Mouse (Mus musculus): ENCODE data around the gene Zdhhc20. TPM values are rescaled to one million over a fixed set of nuclear protein-coding genes. Genes with fewer than 3 reads are reported as not detected.
A peak's percentile ranks its signal among the peaks of the same experiment; 100 is the strongest.
"Not testable (repeated sequence)": the region's sequence is repeated elsewhere in the genome, so short reads cannot be mapped to it uniquely, and the experiment has no call there.

Gene Zdhhc20
- polyA plus RNA-seq, 1 experiment from 2014 or later: 36.6 TPM

DNA sequence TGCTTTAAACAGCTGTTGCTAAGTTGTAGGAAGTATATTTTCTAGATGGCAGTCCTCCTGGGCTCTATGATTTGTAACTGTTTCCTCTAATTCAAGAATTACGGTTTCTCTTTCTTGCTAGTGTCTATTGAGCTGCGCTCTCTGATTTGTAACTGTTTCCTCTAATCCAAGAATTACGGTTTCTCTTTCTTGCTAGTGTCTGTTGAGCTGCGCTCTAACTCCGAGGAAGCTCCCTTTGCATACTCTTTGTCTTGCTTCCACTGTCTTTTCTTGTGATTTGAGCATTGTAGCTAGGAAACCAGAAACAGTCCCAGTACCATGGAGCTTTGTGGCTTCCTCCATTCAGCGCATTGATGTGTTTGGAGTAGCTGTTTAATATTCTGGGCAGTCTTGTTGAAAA lies 25.3 kb upstream of the Zdhhc20 start:
- no peak overlapping the region for H3K4me3 ChIP-seq (ENCODE audit: low read depth, low read length)
- H3K36me3 ChIP-seq (ENCODE audit: control insufficient read depth, insufficient read depth, low read length): peaks cover 19% of the 10 kb centered on the region; the same call in 1 of the 2 replicates
- no peak overlapping the region for H3K9ac ChIP-seq (ENCODE audit: low read depth, low read length)
- no peak overlapping the region for H3K27ac ChIP-seq (ENCODE audit: low read length)
- no peak for ATAC-seq
- WGBS: 54% methylated on average over 6 of the region's 6 CpGs
- H3K9me3 ChIP-seq (replicated peaks; ENCODE audit: control insufficient read depth, low read length, poor library complexity, severe bottlenecking): no peaks in the 10 kb centered on the region
- no peaks in the 10 kb centered on the region for H3K27me3 ChIP-seq (ENCODE audit: control insufficient read depth, insufficient read depth, low read depth, low read length)
- H3K4me1 ChIP-seq (ENCODE audit: control insufficient read depth, insufficient read depth, low read length): no peaks in the 10 kb centered on the region
- H3K4me2 ChIP-seq (ENCODE audit: low read length): no peak overlapping the region

DNA sequence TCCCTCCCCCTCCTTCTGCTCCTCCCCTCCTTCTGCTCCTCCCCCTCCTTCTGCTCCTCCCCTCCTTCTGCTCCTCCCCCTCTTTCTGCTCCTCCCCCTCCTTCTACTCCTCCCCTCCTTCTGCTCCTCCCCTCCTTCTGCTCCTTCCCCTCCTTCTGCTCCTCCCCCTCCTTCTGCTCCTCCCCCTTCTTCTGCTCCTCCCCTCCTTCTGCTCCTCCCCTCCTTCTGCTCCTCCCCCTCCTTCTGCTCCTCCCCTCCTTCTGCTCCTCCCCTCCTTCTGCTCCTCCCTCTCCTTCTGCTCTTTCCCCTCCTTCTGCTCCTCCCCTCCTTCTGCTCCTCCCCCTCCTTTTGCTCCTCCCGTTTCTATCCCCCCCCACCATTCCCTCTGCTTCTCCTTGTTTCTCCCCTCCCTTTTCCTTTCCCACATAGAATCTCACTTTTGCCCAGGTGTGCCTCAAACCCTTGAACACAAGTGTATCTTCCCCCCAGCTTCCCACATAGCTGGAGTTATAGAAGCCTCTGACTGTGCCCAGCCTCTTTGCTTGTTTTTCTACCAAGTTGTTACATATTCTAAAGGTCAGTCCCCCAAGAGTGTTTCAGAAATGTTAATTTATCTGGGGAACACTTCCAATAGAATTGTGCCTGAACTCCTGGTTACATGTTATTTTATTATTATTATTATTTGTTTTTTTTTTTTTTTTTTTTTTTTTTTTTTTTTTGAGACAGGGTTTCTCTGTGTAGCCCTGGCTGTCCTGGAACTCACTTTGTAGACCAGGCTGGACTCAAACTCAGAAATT lies 22.3 kb upstream of the Zdhhc20 start:
- not testable (repeated sequence) for ATAC-seq; H3K9me3 ChIP-seq (replicated peaks; ENCODE audit: control insufficient read depth, low read length, poor library complexity, severe bottlenecking); H3K27ac ChIP-seq (ENCODE audit: low read length); H3K4me1 ChIP-seq (ENCODE audit: control insufficient read depth, insufficient read depth, low read length); H3K4me2 ChIP-seq (ENCODE audit: low read length); H3K9ac ChIP-seq (ENCODE audit: low read depth, low read length); H3K4me3 ChIP-seq (ENCODE audit: low read depth, low read length); H3K27me3 ChIP-seq (ENCODE audit: control insufficient read depth, insufficient read depth, low read depth, low read length)
- H3K36me3 ChIP-seq (ENCODE audit: control insufficient read depth, insufficient read depth, low read length): peaks cover 17% of the 10 kb centered on the region; the same call in 1 of the 2 replicates
- WGBS: 33% methylated on average over 1 of the region's 1 CpGs

DNA sequence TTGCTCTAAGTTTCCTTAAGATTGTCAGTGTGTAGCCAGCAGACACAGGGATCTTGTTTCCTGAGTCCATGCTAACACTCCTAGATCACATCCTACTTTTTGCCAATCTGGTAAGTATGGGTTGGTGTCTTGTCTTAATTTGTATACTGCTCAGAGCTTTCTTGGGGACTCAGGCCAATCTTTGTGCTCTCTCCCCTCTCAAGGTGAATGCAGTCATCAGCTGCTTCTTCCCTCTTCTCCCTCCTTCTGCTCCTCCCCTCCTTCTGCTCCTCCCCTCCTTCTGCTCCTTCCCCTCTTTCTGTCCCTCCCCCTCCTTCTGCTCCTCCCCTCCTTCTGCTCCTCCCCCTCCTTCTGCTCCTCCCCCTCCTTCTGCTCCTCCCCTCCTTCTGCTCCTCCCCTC lies 21.7 kb upstream of the Zdhhc20 start:
- H3K9ac ChIP-seq (ENCODE audit: low read depth, low read length); H3K4me2 ChIP-seq (ENCODE audit: low read length); H3K4me3 ChIP-seq (ENCODE audit: low read depth, low read length); H3K27ac ChIP-seq (ENCODE audit: low read length); ATAC-seq; H3K4me1 ChIP-seq (ENCODE audit: control insufficient read depth, insufficient read depth, low read length); H3K9me3 ChIP-seq (replicated peaks; ENCODE audit: control insufficient read depth, low read length, poor library complexity, severe bottlenecking); H3K27me3 ChIP-seq (ENCODE audit: control insufficient read depth, insufficient read depth, low read depth, low read length): not testable (repeated sequence)
- H3K36me3 ChIP-seq (ENCODE audit: control insufficient read depth, insufficient read depth, low read length): peaks cover 12% of the 10 kb centered on the region; the same call in 1 of the 2 replicates

DNA sequence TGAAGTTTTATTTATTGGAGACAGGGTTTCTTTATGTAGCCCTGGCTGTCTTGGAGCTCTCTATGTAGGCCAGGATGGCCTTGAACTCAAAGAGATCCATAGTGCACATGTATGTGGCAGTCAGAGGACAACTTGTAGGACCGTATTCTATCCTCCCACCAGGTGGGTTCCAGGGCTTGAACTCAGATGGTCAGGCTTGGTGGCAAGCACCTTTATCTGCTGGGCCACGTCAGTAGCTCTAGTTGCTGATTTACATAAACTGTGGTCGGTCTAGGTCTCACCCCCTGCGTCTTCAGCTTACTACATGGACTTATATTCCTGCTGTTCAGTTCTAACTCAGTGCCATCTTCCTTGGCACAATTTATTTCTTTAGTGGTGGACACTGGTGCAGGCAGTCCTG lies 21.2 kb upstream of the Zdhhc20 start:
- H3K4me2 ChIP-seq (ENCODE audit: low read length): no peak overlapping the region
- no peaks in the 10 kb centered on the region for H3K27me3 ChIP-seq (ENCODE audit: control insufficient read depth, insufficient read depth, low read depth, low read length)
- no peaks in the 10 kb centered on the region for H3K4me1 ChIP-seq (ENCODE audit: control insufficient read depth, insufficient read depth, low read length)
- ATAC-seq: peak; percentile 50; the same call in 1 of the 2 replicates
- peaks cover 10% of the 10 kb centered on the region; the same call in 1 of the 2 replicates for H3K36me3 ChIP-seq (ENCODE audit: control insufficient read depth, insufficient read depth, low read length)
- H3K27ac ChIP-seq (ENCODE audit: low read length): no peak overlapping the region
- no peak overlapping the region for H3K9ac ChIP-seq (ENCODE audit: low read depth, low read length)
- no peak overlapping the region for H3K4me3 ChIP-seq (ENCODE audit: low read depth, low read length)
- 77% methylated on average over 4 of the region's 4 CpGs for WGBS
- H3K9me3 ChIP-seq (replicated peaks; ENCODE audit: control insufficient read depth, low read length, poor library complexity, severe bottlenecking): no peaks in the 10 kb centered on the region

DNA sequence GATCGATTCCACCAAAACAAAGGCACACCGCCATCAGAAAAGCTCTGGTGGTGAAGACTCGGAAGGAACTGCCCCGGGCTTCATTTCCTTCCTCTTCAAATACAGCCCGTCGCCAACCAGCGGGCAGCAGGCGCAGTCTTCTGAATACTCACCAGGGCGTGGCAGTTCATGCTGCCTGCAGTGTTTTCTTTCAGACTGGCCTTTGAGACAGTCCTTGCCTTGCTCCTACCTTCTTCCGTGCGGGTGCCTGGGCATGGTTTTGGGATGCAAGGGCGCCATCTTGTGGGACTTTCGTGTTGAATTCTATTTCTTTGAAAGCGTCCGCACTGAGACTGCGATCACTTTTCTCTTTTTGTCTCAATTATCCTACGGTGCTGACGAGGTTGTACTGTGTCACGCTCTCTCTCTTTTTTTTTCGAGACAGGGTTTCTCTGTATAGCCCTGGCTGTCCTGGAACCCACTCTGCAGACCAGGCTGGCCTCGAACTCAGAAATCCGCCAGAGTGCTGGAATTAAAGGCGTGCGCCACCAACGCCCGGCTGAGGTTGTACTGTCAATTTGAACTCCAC lies 20.5 kb upstream of the Zdhhc20 start:
- peak overlapping the region; percentile 23; the same call in 1 of the 2 replicates for H3K27ac ChIP-seq (ENCODE audit: low read length)
- H3K36me3 ChIP-seq (ENCODE audit: control insufficient read depth, insufficient read depth, low read length): peaks cover 3% of the 10 kb centered on the region; the same call in 1 of the 2 replicates
- peak overlapping the region; percentile 54 for H3K9ac ChIP-seq (ENCODE audit: low read depth, low read length)
- no peaks in the 10 kb centered on the region for H3K4me1 ChIP-seq (ENCODE audit: control insufficient read depth, insufficient read depth, low read length)
- no peaks in the 10 kb centered on the region for H3K9me3 ChIP-seq (replicated peaks; ENCODE audit: control insufficient read depth, low read length, poor library complexity, severe bottlenecking)
- WGBS: 18% methylated on average over 26 of the region's 26 CpGs
- ATAC-seq: peak; percentile 89
- no peaks in the 10 kb centered on the region for H3K27me3 ChIP-seq (ENCODE audit: control insufficient read depth, insufficient read depth, low read depth, low read length)
- H3K4me3 ChIP-seq (ENCODE audit: low read depth, low read length): peak overlapping the region; percentile 26
- peak overlapping the region; percentile 58 for H3K4me2 ChIP-seq (ENCODE audit: low read length)

DNA sequence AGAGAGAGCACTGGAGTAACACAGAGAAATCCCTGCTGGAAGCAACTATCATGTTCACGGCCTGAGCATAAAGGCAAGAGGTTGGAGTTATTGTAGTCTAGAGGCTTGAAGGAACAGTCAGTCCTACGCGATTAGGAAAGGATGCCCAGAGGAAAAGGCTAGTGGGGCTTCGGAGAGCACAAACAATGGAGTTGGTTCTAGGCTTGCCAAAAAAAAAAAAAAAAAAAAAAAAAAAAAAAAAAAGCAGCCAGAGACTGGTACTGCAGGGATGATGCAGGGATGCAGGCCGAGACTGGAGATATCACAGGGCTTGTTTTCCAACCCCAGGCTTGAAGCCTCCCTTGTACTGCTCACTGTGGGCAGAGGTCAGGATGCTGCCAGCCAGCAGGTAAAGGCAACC lies 19.2 kb upstream of the Zdhhc20 start:
- H3K4me1 ChIP-seq (ENCODE audit: control insufficient read depth, insufficient read depth, low read length): no peaks in the 10 kb centered on the region
- no peaks in the 10 kb centered on the region for H3K27me3 ChIP-seq (ENCODE audit: control insufficient read depth, insufficient read depth, low read depth, low read length)
- H3K4me3 ChIP-seq (ENCODE audit: low read depth, low read length): no peak overlapping the region
- H3K36me3 ChIP-seq (ENCODE audit: control insufficient read depth, insufficient read depth, low read length): no peaks in the 10 kb centered on the region
- no peak overlapping the region for H3K4me2 ChIP-seq (ENCODE audit: low read length)
- 0 out of 2 replicates have a peak, but pooled peaks have one; percentile 16 for ATAC-seq
- no peaks in the 10 kb centered on the region for H3K9me3 ChIP-seq (replicated peaks; ENCODE audit: control insufficient read depth, low read length, poor library complexity, severe bottlenecking)
- no peak overlapping the region for H3K27ac ChIP-seq (ENCODE audit: low read length)
- no peak overlapping the region for H3K9ac ChIP-seq (ENCODE audit: low read depth, low read length)
- 64% methylated on average over 5 of the region's 5 CpGs for WGBS

DNA sequence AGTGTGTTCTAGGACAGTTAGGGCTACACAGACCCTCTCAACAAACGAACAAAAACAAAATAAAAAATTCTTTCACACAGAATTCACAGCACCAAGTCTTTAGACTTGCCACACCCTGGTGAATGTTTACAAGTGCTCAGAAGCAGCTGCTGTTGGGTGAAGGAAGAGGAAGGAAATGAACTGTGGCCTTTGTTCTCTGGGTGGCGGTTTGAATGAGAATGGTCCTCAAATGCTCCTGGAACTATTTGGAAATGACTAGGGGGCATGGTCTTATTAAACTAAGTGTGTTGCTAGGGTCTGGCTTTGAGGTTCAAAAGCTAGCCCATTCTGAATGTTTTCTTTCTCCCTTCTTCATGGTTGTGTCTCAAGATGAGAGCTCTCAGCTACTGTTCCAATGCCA lies 18.4 kb upstream of the Zdhhc20 start:
- Histone ChIP-seq H3K4me1 (ENCODE audit: control insufficient read depth, insufficient read depth, low read length) (no peaks in the 10 kb centered on the region), H3K9ac (ENCODE audit: low read depth, low read length) (no peak overlapping the region), H3K4me3 (ENCODE audit: low read depth, low read length) (no peak overlapping the region), H3K9me3 (replicated peaks; ENCODE audit: control insufficient read depth, low read length, poor library complexity, severe bottlenecking) (no peaks in the 10 kb centered on the region), H3K27ac (ENCODE audit: low read length) (no peak overlapping the region), H3K27me3 (ENCODE audit: control insufficient read depth, insufficient read depth, low read depth, low read length) (no peaks in the 10 kb centered on the region), H3K36me3 (ENCODE audit: control insufficient read depth, insufficient read depth, low read length) (no peaks in the 10 kb centered on the region), H3K4me2 (ENCODE audit: low read length) (no peak overlapping the region)
- 73% methylated on average over 2 of the region's 2 CpGs for WGBS
- ATAC-seq: no peak

DNA sequence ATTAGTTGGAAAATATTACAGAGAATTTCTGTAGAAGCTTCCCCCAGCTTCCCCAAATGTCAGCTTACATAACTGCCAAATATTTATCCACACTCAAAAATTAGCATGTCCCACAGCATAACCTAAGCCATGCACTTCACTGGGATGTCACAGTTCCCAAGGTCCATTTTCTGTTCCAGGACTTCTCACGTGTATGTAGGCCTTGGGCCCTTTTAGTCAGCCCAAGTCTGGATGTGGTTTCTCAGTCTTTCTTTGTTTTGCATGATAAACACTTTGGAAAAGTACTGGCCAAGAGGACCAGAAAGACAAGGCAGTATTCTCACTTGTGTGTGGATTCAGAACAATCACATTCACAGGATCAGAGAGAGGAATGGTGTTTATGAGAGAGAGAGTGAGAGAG lies 11.9 kb upstream of the Zdhhc20 start:
- Histone ChIP-seq H3K27me3 (ENCODE audit: control insufficient read depth, insufficient read depth, low read depth, low read length) (no peaks in the 10 kb centered on the region), H3K36me3 (ENCODE audit: control insufficient read depth, insufficient read depth, low read length) (no peaks in the 10 kb centered on the region), H3K4me2 (ENCODE audit: low read length) (no peak overlapping the region), H3K9me3 (replicated peaks; ENCODE audit: control insufficient read depth, low read length, poor library complexity, severe bottlenecking) (no peaks in the 10 kb centered on the region), H3K27ac (ENCODE audit: low read length) (no peak overlapping the region), H3K9ac (ENCODE audit: low read depth, low read length) (no peak overlapping the region), H3K4me3 (ENCODE audit: low read depth, low read length) (no peak overlapping the region), H3K4me1 (ENCODE audit: control insufficient read depth, insufficient read depth, low read length) (no peaks in the 10 kb centered on the region)
- ATAC-seq: no peak
- 58% methylated on average over 1 of the region's 1 CpGs for WGBS

DNA sequence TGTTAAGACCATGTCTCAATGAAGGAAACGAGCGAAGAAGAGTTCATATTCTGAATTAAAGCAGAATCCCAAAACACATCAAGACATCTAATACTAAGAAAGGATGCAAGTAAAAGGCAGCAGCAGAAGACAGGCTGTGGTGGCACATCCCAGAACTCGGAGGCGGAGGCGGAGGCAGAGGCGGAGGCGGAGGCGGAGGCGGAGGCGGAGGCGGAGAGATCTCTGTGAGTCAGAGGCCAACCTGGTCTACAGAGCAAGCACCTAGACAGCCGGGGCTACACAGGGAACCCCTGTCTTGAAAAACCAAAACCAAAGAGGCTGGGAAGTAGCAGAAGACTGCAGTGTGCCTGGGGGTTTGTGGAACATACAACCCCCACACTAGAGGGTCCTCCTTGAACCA lies 6.8 kb upstream of the Zdhhc20 start:
- no peaks in the 10 kb centered on the region for H3K4me1 ChIP-seq (ENCODE audit: control insufficient read depth, insufficient read depth, low read length)
- WGBS: 95% methylated on average over 12 of the region's 12 CpGs
- no peak overlapping the region for H3K27ac ChIP-seq (ENCODE audit: low read length)

More for the DNA sequence above, 6.8 kb upstream of the Zdhhc20 start:
- no peak overlapping the region for H3K4me2 ChIP-seq (ENCODE audit: low read length)
- H3K9me3 ChIP-seq (replicated peaks; ENCODE audit: control insufficient read depth, low read length, poor library complexity, severe bottlenecking): 0 out of 2 replicates have a peak, but pooled peaks cover 3% of the 10 kb centered on the region
- H3K4me3 ChIP-seq (ENCODE audit: low read depth, low read length): no peak overlapping the region
- no peaks in the 10 kb centered on the region for H3K27me3 ChIP-seq (ENCODE audit: control insufficient read depth, insufficient read depth, low read depth, low read length)
- no peak overlapping the region for H3K9ac ChIP-seq (ENCODE audit: low read depth, low read length)
- ATAC-seq: no peak
- H3K36me3 ChIP-seq (ENCODE audit: control insufficient read depth, insufficient read depth, low read length): no peaks in the 10 kb centered on the region

All from midbrain, embryonic 16.5 days (tissue).